Mouse (Mus musculus) hindbrain, postnatal 0 days (tissue): Measurements from ENCODE around the gene Mycn. TPM values are rescaled to one million over a fixed set of nuclear protein-coding genes. Genes with fewer than 3 reads are reported as not detected.

Experiments used
- ATAC-seq: fragments of 200-750 bp; cut with Nextera tagmentation; 2 replicates; pipeline ENCODE4 v1.8.0; 2017; ENCODE audit warnings: mild to moderate bottlenecking, moderate TSS enrichment, moderate library complexity
- DNase-seq: peaks from one replicate; pipeline ENCODE4 v3.0.0-alpha.2; 2015; ENCODE audit warnings: low spot score
- H3K27ac ChIP-seq: fragments of 300-500 bp; sonication (generic); 2 replicates; pipeline ENCODE4 v1.5.1; 2014; ENCODE audit warnings: mild to moderate bottlenecking
- H3K27me3 ChIP-seq: fragments of 300-500 bp; sonication (generic); 2 replicates; pipeline ENCODE4 v1.6.1; 2014; ENCODE audit warnings: low read length, mixed read lengths; ENCODE audit not compliant: insufficient read depth
- H3K36me3 ChIP-seq: fragments of 300-500 bp; sonication (generic); 2 replicates; pipeline ENCODE4 v1.6.1; 2014; ENCODE audit warnings: low read length, mixed read lengths; ENCODE audit not compliant: insufficient read depth
- H3K4me1 ChIP-seq: fragments of 300-500 bp; sonication (generic); 2 replicates; pipeline ENCODE4 v1.6.1; 2014; ENCODE audit warnings: antibody characterized with exemption, low read length, mixed read lengths; ENCODE audit not compliant: insufficient read depth
- H3K4me2 ChIP-seq: fragments of 300-500 bp; sonication (generic); 2 replicates; pipeline ENCODE4 v1.6.1; 2014; ENCODE audit warnings: low read depth, mild to moderate bottlenecking, low read length, moderate library complexity, mixed read lengths
- H3K4me3 ChIP-seq: fragments of 300-500 bp; sonication (generic); 2 replicates; pipeline ENCODE4 v1.5.1; 2014; ENCODE audit warnings: low read length
- H3K9ac ChIP-seq: fragments of 300-500 bp; sonication (generic); replicated peaks from 2 replicates; pipeline ENCODE4 v1.6.1; 2014; ENCODE audit warnings: mild to moderate bottlenecking, low read length, moderate library complexity, mixed read lengths
- H3K9me3 ChIP-seq: fragments of 300-500 bp; sonication (generic); 2 replicates; pipeline ENCODE4 v1.6.1; 2016; ENCODE audit warnings: low read length, mixed read lengths
- CTCF ChIP-seq: IDR thresholded peaks from 2 replicates; pipeline ENCODE4 v1.5.1; 2016; ENCODE audit warnings: antibody characterized with exemption, control low read depth, low read depth
- WGBS: fragments of 180-500 bp; shearing (Covaris S2); extraction: QIAGEN DNeasy Blood & Tissue Kit; methylation state at CpG from one replicate; pipeline ENCODE4 v1.1.7; 2014; 5-methylcytosine and 5-hydroxymethylcytosine counted together
- polyA plus RNA-seq: library from polyadenylated mRNA; unstranded; fragments of >200 nt; fragmentation: Nextera tagmentation; extraction: Ambion mirVana; gene quantifications from 2 replicates; pipeline ENCODE4 v1.2.1, GENCODE M21; 2015
- total RNA-seq: library from RNA; depleted of rRNA; stranded (reverse); fragments of >200 nt; gene quantifications from 2 replicates; pipeline ENCODE4 v1.2.3, GENCODE M21; 2014

The Mycn gene
- total and polyA plus RNA-seq, 2 experiments from 2014 or later: 40.0 to 51.2 TPM

DNA sequence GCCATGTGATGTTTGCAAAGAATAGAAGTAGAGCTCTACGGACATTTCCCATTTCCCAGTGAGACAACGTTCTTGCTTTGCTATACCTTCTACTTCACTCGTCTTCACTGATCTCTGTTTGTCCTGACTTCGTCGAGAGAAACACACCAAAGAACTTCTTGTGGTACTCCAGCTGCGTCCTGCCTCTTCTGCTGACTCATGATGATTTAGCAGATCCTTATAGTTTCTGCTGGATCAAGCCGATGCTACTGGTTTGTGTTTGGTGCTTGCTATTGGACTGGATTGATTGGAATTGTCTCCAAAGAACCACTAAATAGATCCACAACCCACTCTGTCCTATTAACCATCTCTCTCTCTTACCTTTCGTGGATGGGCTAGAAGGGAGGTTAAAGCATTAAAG lies 47.7 kb downstream of the Mycn start:
- Histone ChIP-seq H3K36me3 (no peaks in the 10 kb centered on the region), H3K27me3 (no peaks in the 10 kb centered on the region), H3K9me3 (no peaks in the 10 kb centered on the region), H3K4me3 (no peak overlapping the region), H3K9ac (no peak overlapping the region), H3K4me1 (no peaks in the 10 kb centered on the region), H3K27ac (no peak overlapping the region), H3K4me2 (no peak overlapping the region)
- 94% methylated on average over 8 of the region's 8 CpGs for WGBS
- DNase-seq: no peak
- ATAC-seq: no peak
- no peak for TF ChIP-seq CTCF

- DNase-seq (no peak), ATAC-seq (no peak)
- H3K4me3 ChIP-seq: no peak overlapping the region
- no peak overlapping the region for H3K4me2 ChIP-seq
- 71% methylated on average over 15 of the region's 15 CpGs for WGBS
- TF ChIP-seq CTCF: no peak
- H3K27me3 ChIP-seq: no peaks in the 10 kb centered on the region
- no peak overlapping the region for H3K9ac ChIP-seq
- H3K36me3 ChIP-seq: no peaks in the 10 kb centered on the region
- no peaks in the 10 kb centered on the region for H3K9me3 ChIP-seq
- no peak overlapping the region for H3K27ac ChIP-seq
- H3K4me1 ChIP-seq: no peaks in the 10 kb centered on the region; the same call in 1 of the 2 replicates
These were observed 55.4 kb downstream of the Mycn start for GRCm38 (mm10) chr12:12886191-12886889.
